Mouse (Mus musculus): ENCODE data around the gene Lactbl1. TPM values are rescaled to one million over a fixed set of nuclear protein-coding genes. Genes with fewer than 3 reads are reported as not detected.

Gene Lactbl1
- polyA plus RNA-seq, 1 experiment, result 0.13 TPM

- H3K27me3 ChIP-seq (ENCODE audit: control insufficient read depth, insufficient read depth, low read length), result no peaks in the 10 kb centered on the region
- no peak overlapping the region for H3K27ac ChIP-seq (ENCODE audit: insufficient read depth, low read length)
- DNase-seq, result no peak
- no peaks in the 10 kb centered on the region for H3K4me1 ChIP-seq (ENCODE audit: control insufficient read depth, insufficient read depth, low read length)
- H3K4me3 ChIP-seq (replicated peaks; ENCODE audit: insufficient read depth, low read depth, low read length), result no peak overlapping the region
- 60% methylated on average over 7 of the region's 7 CpGs for WGBS
- TF ChIP-seq POLR2A (IDR thresholded peaks at IDR 0.05; ENCODE audit: borderline replicate concordance, insufficient read depth, low read length), result no peak
Measured at GRCm38 (mm10) chr4:136613657-136614056, 8.8 kb upstream of the Lactbl1 start.

GRCm38 (mm10) chr4:136621336-136621735 lies 1.1 kb upstream of the Lactbl1 start:
- peak; percentile 74 for TF ChIP-seq CTCF (IDR thresholded peaks at IDR 0.05; ENCODE audit: borderline replicate concordance, insufficient read depth, low read depth, low read length)
- no peak for TF ChIP-seq POLR2A (IDR thresholded peaks at IDR 0.05; ENCODE audit: borderline replicate concordance, insufficient read depth, low read length)
- no peaks in the 10 kb centered on the region for H3K4me1 ChIP-seq (ENCODE audit: control insufficient read depth, insufficient read depth, low read length)
- DNase-seq, result peak; percentile 30 to 56
- H3K27me3 ChIP-seq (ENCODE audit: control insufficient read depth, insufficient read depth, low read length), result no peaks in the 10 kb centered on the region
- H3K4me3 ChIP-seq (replicated peaks; ENCODE audit: insufficient read depth, low read depth, low read length), result no peak overlapping the region
- H3K27ac ChIP-seq (ENCODE audit: insufficient read depth, low read length), result no peak overlapping the region
- WGBS, result 0% methylated on average over 1 of the region's 1 CpGs

- H3K4me1 ChIP-seq (ENCODE audit: control insufficient read depth, insufficient read depth, low read length), result no peaks in the 10 kb centered on the region
- no peak for TF ChIP-seq POLR2A (IDR thresholded peaks at IDR 0.05; ENCODE audit: borderline replicate concordance, insufficient read depth, low read length)
- TF ChIP-seq CTCF (IDR thresholded peaks at IDR 0.05; ENCODE audit: borderline replicate concordance, insufficient read depth, low read depth, low read length), result no peak
- H3K27me3 ChIP-seq (ENCODE audit: control insufficient read depth, insufficient read depth, low read length), result no peaks in the 10 kb centered on the region
- no peak overlapping the region for H3K4me3 ChIP-seq (replicated peaks; ENCODE audit: insufficient read depth, low read depth, low read length)
- DNase-seq, result no peak
- 42% methylated on average over 5 of the region's 5 CpGs for WGBS
- no peak overlapping the region for H3K27ac ChIP-seq (ENCODE audit: insufficient read depth, low read length)
Measured at GRCm38 (mm10) chr4:136621956-136622355, 465 bp upstream of the Lactbl1 start.

- DNase-seq, result no peak
- no peak overlapping the region for H3K27ac ChIP-seq (ENCODE audit: insufficient read depth, low read length)
- 87% methylated on average over 6 of the region's 6 CpGs for WGBS
- TF ChIP-seq POLR2A (IDR thresholded peaks at IDR 0.05; ENCODE audit: borderline replicate concordance, insufficient read depth, low read length) (no peak), CTCF (IDR thresholded peaks at IDR 0.05; ENCODE audit: borderline replicate concordance, insufficient read depth, low read depth, low read length) (no peak)
- H3K4me1 ChIP-seq (ENCODE audit: control insufficient read depth, insufficient read depth, low read length), result no peaks in the 10 kb centered on the region
- H3K27me3 ChIP-seq (ENCODE audit: control insufficient read depth, insufficient read depth, low read length), result no peaks in the 10 kb centered on the region
- no peak overlapping the region for H3K4me3 ChIP-seq (replicated peaks; ENCODE audit: insufficient read depth, low read depth, low read length)
Measured at GRCm38 (mm10) chr4:136626590-136626989, 4.2 kb downstream of the Lactbl1 start.

GRCm38 (mm10) chr4:136631237-136631994 lies 9.0 kb downstream of the Lactbl1 start:
- TF ChIP-seq POLR2A (IDR thresholded peaks at IDR 0.05; ENCODE audit: borderline replicate concordance, insufficient read depth, low read length) (no peak), CTCF (IDR thresholded peaks at IDR 0.05; ENCODE audit: borderline replicate concordance, insufficient read depth, low read depth, low read length) (no peak)
- H3K4me1 ChIP-seq (ENCODE audit: control insufficient read depth, insufficient read depth, low read length), result no peaks in the 10 kb centered on the region
- H3K27ac ChIP-seq (ENCODE audit: insufficient read depth, low read length), result no peak overlapping the region
- H3K4me3 ChIP-seq (replicated peaks; ENCODE audit: insufficient read depth, low read depth, low read length), result no peak overlapping the region
- H3K27me3 ChIP-seq (ENCODE audit: control insufficient read depth, insufficient read depth, low read length), result no peaks in the 10 kb centered on the region
- 65% methylated on average over 11 of the region's 11 CpGs for WGBS
- no peak for DNase-seq

- TF ChIP-seq CTCF (IDR thresholded peaks at IDR 0.05; ENCODE audit: borderline replicate concordance, insufficient read depth, low read depth, low read length), result no peak
- Histone ChIP-seq H3K27ac (ENCODE audit: insufficient read depth, low read length) (no peak overlapping the region), H3K27me3 (ENCODE audit: control insufficient read depth, insufficient read depth, low read length) (no peaks in the 10 kb centered on the region), H3K4me1 (ENCODE audit: control insufficient read depth, insufficient read depth, low read length) (no peaks in the 10 kb centered on the region), H3K4me3 (replicated peaks; ENCODE audit: insufficient read depth, low read depth, low read length) (no peak overlapping the region)
- no peak for DNase-seq
Measured at GRCm38 (mm10) chr4:136635995-136636394, 13.6 kb downstream of the Lactbl1 start.

- DNase-seq, result no peak
- 72% methylated on average over 5 of the region's 5 CpGs for WGBS
- TF ChIP-seq POLR2A (IDR thresholded peaks at IDR 0.05; ENCODE audit: borderline replicate concordance, insufficient read depth, low read length) (no peak), CTCF (IDR thresholded peaks at IDR 0.05; ENCODE audit: borderline replicate concordance, insufficient read depth, low read depth, low read length) (no peak)
- no peaks in the 10 kb centered on the region for H3K4me1 ChIP-seq (ENCODE audit: control insufficient read depth, insufficient read depth, low read length)
- no peak overlapping the region for H3K4me3 ChIP-seq (replicated peaks; ENCODE audit: insufficient read depth, low read depth, low read length)
- H3K27ac ChIP-seq (ENCODE audit: insufficient read depth, low read length), result no peak overlapping the region
- no peaks in the 10 kb centered on the region for H3K27me3 ChIP-seq (ENCODE audit: control insufficient read depth, insufficient read depth, low read length)
Measured at GRCm38 (mm10) chr4:136636511-136636910, 14.1 kb downstream of the Lactbl1 start.

- TF ChIP-seq CTCF (IDR thresholded peaks at IDR 0.05; ENCODE audit: borderline replicate concordance, insufficient read depth, low read depth, low read length) (no peak), POLR2A (IDR thresholded peaks at IDR 0.05; ENCODE audit: borderline replicate concordance, insufficient read depth, low read length) (no peak)
- H3K27ac ChIP-seq (ENCODE audit: insufficient read depth, low read length), result no peak overlapping the region
- H3K27me3 ChIP-seq (ENCODE audit: control insufficient read depth, insufficient read depth, low read length), result no peaks in the 10 kb centered on the region
- no peak for DNase-seq
- WGBS, result 12% methylated on average over 37 of the region's 37 CpGs
- no peaks in the 10 kb centered on the region for H3K4me1 ChIP-seq (ENCODE audit: control insufficient read depth, insufficient read depth, low read length)
- peak overlapping the region; percentile 37 for H3K4me3 ChIP-seq (replicated peaks; ENCODE audit: insufficient read depth, low read depth, low read length)
Measured at GRCm38 (mm10) chr4:136636983-136637562, 14.7 kb downstream of the Lactbl1 start.
